Mouse (Mus musculus) frontal cortex, postnatal 14 days (tissue): ENCODE data around the gene Amacr.
A peak's percentile ranks its signal among the peaks of the same experiment; 100 is the strongest.
"Not testable (repeated sequence)": the region's sequence is repeated elsewhere in the genome, so short reads cannot be mapped to it uniquely, and the experiment has no call there.

Experiments
- DNase-seq, 2 experiments: peaks; one replicate each; pipeline ENCODE4 v3.0.0; 2022; ENCODE audit warnings: low spot score in 2 of 2

Amacr gene

GRCm38 (mm10) chr15:10981377-10982063 is at the start of gene Amacr:
Gene Amacr (plus strand): TSS chr15:10981756.
- peak; percentile 73 to 77 for DNase-seq

DNA sequence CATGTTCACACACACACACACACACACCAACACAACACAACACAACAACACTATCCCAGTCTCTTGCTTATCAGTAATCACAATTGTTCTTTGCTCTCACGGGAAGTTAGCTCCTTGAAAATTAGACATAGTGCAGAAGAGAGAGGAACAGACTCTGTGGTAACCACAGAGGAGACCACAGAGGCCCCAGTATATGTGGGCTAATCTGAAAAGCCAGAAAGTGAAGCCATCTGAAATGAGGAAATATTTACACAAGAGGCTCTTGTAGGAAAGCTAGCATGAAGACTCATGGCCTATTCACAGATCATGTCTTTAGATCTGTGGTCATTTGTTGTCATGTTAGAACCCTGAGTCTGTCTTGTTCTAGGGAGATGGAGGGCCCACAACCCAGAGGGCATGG is 47.6 kb upstream of the Amacr start:
- no peak for DNase-seq

- no peak for DNase-seq
Measured at GRCm38 (mm10) chr15:10940148-10941108, 41.1 kb upstream of the Amacr start.

GRCm38 (mm10) chr15:10941901-10942300 is 39.7 kb upstream of the Amacr start:
- no peak for DNase-seq

GRCm38 (mm10) chr15:10947852-10948251 is 33.7 kb upstream of the Amacr start:
- no peak for DNase-seq

DNA sequence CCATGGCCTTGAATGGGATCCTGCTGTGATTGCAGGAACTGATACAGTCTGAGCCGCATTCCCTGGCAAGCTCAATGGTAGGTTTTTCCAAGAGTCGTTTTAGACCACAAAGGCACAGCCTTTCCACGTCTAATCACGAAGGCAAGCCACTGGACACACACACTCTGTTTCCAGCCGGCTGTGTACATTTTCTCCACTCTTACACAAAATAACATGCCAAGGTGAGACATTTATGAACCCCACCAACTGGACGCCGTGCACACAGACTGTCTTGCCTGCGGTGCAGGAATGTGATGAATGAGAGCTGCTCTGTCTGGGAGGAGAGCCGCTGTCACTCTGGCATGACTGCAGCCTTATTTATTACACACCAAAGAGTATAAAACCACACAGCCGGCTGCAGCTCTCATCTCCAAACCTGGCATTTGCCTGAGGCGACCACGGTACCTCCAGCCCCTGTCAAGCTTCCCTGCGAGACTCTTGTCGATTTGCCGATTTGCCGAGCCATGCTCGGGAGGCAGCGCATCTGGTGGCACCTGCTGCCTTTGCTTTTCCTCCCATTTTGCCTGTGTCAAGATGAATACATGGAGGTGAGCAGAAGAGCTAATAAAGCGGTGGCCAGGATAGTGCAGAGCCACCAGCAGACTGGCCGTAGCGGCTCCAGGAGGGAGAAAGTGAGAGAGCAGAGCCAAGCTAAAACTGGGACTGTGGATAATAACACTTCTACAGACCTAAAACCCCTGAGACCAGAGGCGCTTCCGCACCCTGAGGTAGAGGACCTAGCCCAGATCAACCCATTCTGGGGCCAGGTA is 29.4 kb upstream of the Amacr start, which contains the start of gene C1qtnf3:
Gene C1qtnf3, plus strand, starts transcription at position 382 of the 809 bp plus-strand sequence.
- no peak for DNase-seq

- DNase-seq: no peak
Measured at GRCm38 (mm10) chr15:10952760-10953305, 28.7 kb upstream of the Amacr start.

DNA sequence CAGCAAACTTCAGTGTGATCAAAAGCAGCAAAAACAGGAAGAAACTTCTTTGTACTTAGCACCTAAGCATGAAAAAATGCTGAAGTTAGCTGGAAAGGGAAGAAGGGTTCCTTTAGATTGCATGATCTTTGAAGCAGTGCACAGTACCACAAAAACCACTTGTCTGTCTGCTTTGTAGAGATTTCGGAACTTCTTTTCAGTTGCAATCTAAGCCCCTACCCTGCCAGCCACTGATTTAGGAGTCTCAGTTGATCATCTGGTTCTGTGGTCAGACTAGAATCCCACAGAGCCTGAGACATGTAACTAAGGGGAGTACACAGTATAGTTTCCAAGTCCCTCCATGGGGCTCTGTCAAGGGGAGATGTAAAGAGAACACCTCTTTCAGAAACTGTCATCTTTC is 28.1 kb upstream of the Amacr start:
- no peak for DNase-seq

DNA sequence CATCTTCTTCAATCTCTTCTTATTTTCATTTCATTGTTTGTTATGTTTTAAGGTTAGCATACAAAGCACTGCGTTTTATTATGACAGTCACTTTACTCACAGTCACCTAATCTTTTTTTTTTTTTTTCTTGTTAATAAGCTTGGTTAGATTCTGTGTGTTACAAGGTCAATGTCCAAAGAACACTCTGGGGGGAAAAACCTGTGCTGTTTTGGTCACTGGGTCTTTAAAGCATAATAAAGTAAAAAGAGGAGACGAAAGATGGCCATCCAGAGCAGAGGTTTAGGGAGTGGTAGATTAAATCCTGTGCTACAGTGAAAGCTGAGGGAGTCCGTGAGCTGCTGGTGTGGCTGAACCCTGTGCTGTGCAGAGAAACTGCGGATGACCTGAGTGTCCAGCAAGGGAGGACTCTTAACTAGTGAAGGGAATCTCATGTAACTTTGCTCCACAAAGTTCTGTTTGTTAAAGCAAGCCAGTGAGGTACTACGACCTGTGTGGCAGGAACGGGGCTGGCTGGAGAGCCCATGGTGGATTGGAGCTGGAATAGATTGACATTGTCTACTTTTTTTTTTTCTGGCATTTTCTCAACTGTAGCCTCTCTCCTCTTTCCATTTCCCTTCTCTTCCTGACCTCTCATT is 27.1 kb upstream of the Amacr start:
- no peak for DNase-seq

DNA sequence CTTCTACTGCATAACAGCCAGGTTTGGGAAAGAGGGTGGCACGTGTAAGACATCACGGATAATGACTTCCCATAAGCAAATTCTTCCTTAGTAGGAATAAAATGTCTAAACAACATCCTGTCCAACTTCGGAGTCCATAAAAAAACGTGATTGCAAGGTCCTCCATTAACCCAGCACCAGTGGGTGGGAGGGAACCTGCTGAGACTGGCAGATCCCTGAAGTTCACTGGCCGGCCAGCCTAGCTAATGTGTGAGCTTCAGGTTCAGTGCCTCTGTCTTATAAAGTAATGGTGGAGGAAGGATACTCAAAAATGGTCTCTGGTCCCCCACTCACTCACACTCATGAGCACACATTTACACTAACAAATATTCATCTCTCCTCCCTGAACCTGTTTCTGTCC is 26.4 kb upstream of the Amacr start:
- no peak for DNase-seq

- no peak for DNase-seq
Measured at GRCm38 (mm10) chr15:10956706-10957105, 24.9 kb upstream of the Amacr start.

- DNase-seq: no peak
Measured at GRCm38 (mm10) chr15:10959277-10960026, 22.1 kb upstream of the Amacr start.

DNA sequence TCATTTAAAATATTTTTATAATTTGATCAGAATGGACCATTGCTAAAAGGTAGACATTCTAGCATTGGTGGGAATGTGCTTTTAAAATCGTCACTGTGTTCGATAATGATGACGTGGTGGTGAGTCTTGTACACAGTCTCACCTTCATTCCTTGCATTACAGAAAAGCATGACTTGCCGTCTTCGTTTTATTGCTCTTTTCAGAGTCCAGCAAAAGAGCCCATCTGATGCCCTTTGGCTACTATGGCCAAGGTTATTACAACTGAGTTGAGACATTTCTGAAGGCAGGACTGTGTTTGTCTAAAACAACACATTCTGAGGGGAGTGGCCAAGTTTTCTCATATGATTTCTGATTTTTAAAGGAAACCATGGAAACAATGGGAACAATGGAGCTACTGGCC is 21.3 kb upstream of the Amacr start:
- DNase-seq: no peak

GRCm38 (mm10) chr15:10962601-10963000 is 19.0 kb upstream of the Amacr start:
- no peak for DNase-seq

DNA sequence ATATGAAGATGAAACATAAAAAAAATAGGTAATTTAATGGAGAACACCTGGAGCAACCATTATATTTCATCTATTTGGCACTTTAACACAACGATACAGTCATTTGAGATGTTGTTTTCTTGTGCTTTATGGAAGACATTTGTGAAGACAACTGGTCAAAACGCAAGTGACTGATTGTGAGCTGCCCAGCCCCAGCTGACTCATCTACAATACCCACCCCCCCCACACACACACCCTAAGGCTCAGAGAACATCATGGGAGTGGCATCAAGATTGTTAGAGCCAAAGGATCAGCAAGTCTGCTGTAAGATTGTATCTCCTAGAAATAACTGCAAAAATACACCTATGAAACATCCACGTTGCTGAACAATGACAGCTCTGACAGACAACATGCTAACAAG is 12.1 kb upstream of the Amacr start:
- no peak for DNase-seq

- DNase-seq: no peak
Measured at GRCm38 (mm10) chr15:10970777-10971176, 10.8 kb upstream of the Amacr start.

DNA sequence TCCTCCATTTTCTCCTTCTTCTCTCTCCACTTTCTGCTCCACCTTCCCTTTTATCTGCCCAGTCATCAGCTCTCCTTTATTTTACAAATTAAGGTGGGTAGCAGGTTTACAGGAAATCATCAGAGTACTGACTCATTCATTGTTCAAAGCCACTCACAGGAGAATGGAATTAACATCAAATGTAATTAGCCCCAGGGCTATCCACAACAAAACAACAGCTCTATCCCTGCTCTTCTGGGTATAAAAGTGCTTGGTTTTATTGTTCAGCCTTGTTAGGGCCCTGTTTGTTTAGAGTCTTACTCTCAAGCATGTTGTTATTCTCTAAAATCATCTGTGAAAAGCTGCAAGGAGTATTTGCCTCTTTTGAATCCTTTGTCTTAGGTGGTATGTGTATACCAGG is 4.4 kb upstream of the Amacr start:
- no peak for DNase-seq

- no peak for DNase-seq
Measured at GRCm38 (mm10) chr15:10980712-10981111, 844 bp upstream of the Amacr start.

DNA sequence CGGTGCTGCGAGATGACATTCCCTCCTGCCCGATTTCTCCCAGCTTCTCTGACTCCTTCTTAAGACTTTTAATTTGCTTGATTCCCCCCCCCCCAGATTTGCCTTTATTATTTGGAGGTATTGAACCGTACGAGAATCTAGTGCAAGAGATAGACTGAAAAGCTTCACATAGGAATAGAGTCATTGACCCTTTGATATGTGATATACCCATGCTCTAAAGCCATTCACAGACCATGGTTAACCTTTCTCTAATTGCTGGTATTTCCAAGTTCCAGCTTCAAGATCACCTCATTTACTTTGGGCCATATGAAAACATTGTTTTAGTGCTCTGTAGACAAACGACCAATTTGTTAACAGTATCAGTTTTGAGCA is 494 bp downstream of the Amacr start:
- DNase-seq: no peak

- no peak for DNase-seq
Measured at GRCm38 (mm10) chr15:10985756-10986155, 4.2 kb downstream of the Amacr start.

DNA sequence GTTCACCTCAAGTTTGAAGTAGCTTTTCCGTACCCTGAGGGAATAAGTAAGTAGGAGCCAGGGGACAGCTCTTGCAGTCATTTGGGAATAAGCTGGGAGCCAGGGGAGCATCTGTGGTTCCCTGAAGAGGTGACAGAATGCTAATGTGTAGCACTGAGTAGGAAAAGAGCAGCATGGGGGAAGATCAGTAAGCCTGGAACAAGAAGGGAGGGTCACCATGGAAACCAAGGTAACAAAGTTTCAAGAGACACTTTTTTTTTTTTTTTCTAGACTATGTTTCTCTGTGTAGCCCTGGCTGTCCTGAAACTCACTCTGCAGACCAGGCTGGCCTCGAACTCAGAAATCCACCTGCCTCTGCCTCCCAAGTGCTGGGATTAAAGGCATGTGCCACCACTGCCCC is 4.9 kb downstream of the Amacr start:
- DNase-seq: not testable (repeated sequence)
